Mouse (Mus musculus) kidney, adult 2 months (tissue): ENCODE results near the gene Uap1. TPM values are rescaled to one million over a fixed set of nuclear protein-coding genes. Genes with fewer than 3 reads are reported as not detected.
"Not testable (repeated sequence)": the region's sequence is repeated elsewhere in the genome, so short reads cannot be mapped to it uniquely, and the experiment has no call there.

Experiments used
- DNase-seq: peaks from one replicate; pipeline ENCODE4 v3.0.0; 2021
- H3K27ac ChIP-seq: fragments of 200-500 bp; 2 replicates; pipeline ENCODE4 v1.5.1; 2012; ENCODE audit warnings: low read depth, low read length, control low read depth, inconsistent platforms; ENCODE audit not compliant: insufficient read depth
- H3K27me3 ChIP-seq: fragments of 200-500 bp; replicated peaks from 2 replicates; pipeline ENCODE4 v1.6.1; 2012; ENCODE audit warnings: mild to moderate bottlenecking, moderate library complexity, low read length, inconsistent platforms; ENCODE audit not compliant: control insufficient read depth, insufficient read depth
- H3K36me3 ChIP-seq: fragments of 200-500 bp; 2 replicates; pipeline ENCODE4 v1.6.1; 2012; ENCODE audit warnings: mild to moderate bottlenecking, moderate library complexity, low read length, inconsistent platforms; ENCODE audit not compliant: control insufficient read depth, insufficient read depth
- H3K4me1 ChIP-seq: fragments of 200-500 bp; 2 replicates; pipeline ENCODE4 v1.6.1; 2011; ENCODE audit warnings: low read length; ENCODE audit not compliant: control insufficient read depth, insufficient read depth
- H3K4me3 ChIP-seq: fragments of 200-500 bp; 2 replicates; pipeline ENCODE4 v1.5.1; 2011; ENCODE audit warnings: mild to moderate bottlenecking, low read depth, low read length, control low read depth; ENCODE audit not compliant: insufficient read depth
- CTCF ChIP-seq: fragments of 200-500 bp; conservative IDR thresholded peaks from 2 replicates; pipeline ENCODE4 v1.5.1; 2011; ENCODE audit warnings: low read depth, mild to moderate bottlenecking, control low read depth, low read length, moderate library complexity, mixed read lengths; ENCODE audit not compliant: insufficient read depth, insufficient read length
- POLR2A ChIP-seq: fragments of 200-500 bp; IDR thresholded peaks from one replicate; pipeline ENCODE4 v1.6.1; 2011; ENCODE audit warnings: low read depth, low read length, control low read depth
- WGBS: fragments of 180-500 bp; shearing (Covaris S2); methylation state at CpG from one replicate; pipeline ENCODE4 v1.1.7; 2018; 5-methylcytosine and 5-hydroxymethylcytosine counted together
- polyA plus RNA-seq: library from polyadenylated mRNA; depleted of rRNA; stranded (reverse); fragments of >200 nt; gene quantifications from 2 replicates; pipeline ENCODE4 v1.2.3, GENCODE M21; 2012; rRNA removed

The Uap1 gene
- polyA plus RNA-seq, 1 experiment = 34.3 TPM

- no peaks in the 10 kb centered on the region for H3K27me3 ChIP-seq
- no peak overlapping the region for H3K4me3 ChIP-seq
- DNase-seq = no peak
- no peak overlapping the region for H3K27ac ChIP-seq
- TF ChIP-seq POLR2A = no peak
- no peak for TF ChIP-seq CTCF
- H3K36me3 ChIP-seq = no peaks in the 10 kb centered on the region
- 91% methylated on average over 10 of the region's 10 CpGs for WGBS
- H3K4me1 ChIP-seq = no peaks in the 10 kb centered on the region
Measured at GRCm38 (mm10) chr1:170112261-170112660, 62.5 kb downstream of the Uap1 start.

GRCm38 (mm10) chr1:170111651-170112226 lies 63.0 kb downstream of the Uap1 start:
- Histone ChIP-seq H3K27me3 (no peaks in the 10 kb centered on the region), H3K27ac (no peak overlapping the region), H3K4me1 (no peaks in the 10 kb centered on the region), H3K4me3 (no peak overlapping the region), H3K36me3 (no peaks in the 10 kb centered on the region)
- DNase-seq = no peak
- 78% methylated on average over 16 of the region's 16 CpGs for WGBS
- TF ChIP-seq CTCF (no peak), POLR2A (no peak)

GRCm38 (mm10) chr1:170110516-170111332 lies 64.0 kb downstream of the Uap1 start, which contains the start of gene Ddr2:
Ddr2 (minus strand) TSS chr1:170110762.
- peak; percentile 52 for DNase-seq
- WGBS = 65% methylated on average over 17 of the region's 17 CpGs
- H3K27me3 ChIP-seq = no peaks in the 10 kb centered on the region
- H3K4me1 ChIP-seq = no peaks in the 10 kb centered on the region
- no peaks in the 10 kb centered on the region for H3K36me3 ChIP-seq
- peak within 1 kb of the TSS; percentile 56; the same call in 1 of the 2 replicates for H3K27ac ChIP-seq
- TF ChIP-seq POLR2A (no peak), CTCF (no peak)
- peak within 1 kb of the TSS; percentile 27 for H3K4me3 ChIP-seq

- DNase-seq = no peak
- Histone ChIP-seq H3K4me1 (no peaks in the 10 kb centered on the region), H3K27me3 (no peaks in the 10 kb centered on the region), H3K4me3 (peak overlapping the region; percentile 27), H3K36me3 (no peaks in the 10 kb centered on the region), H3K27ac (peak overlapping the region; percentile 56; the same call in 1 of the 2 replicates)
- 79% methylated on average over 19 of the region's 19 CpGs for WGBS
- TF ChIP-seq POLR2A = no peak
- TF ChIP-seq CTCF = no peak
Measured at GRCm38 (mm10) chr1:170109776-170110515, 64.8 kb downstream of the Uap1 start.

GRCm38 (mm10) chr1:170102814-170103213 lies 71.9 kb downstream of the Uap1 start:
- not testable (repeated sequence) for H3K4me1 ChIP-seq, H3K4me3 ChIP-seq, H3K27me3 ChIP-seq, H3K36me3 ChIP-seq, DNase-seq, H3K27ac ChIP-seq
- WGBS = 90% methylated on average over 6 of the region's 6 CpGs

Other genes with a start within 250 kb of the Uap1 start
- gene Ccdc190, start 246.3 kb downstream of the Uap1 start, polyA plus RNA-seq = 0.11 TPM in 1 of 2 replicates, not detected in the other
- gene Hsd17b7, start 205.7 kb downstream of the Uap1 start, polyA plus RNA-seq = 12.2 and 13.1 TPM in 2 replicates
- 9.5 and 9.7 TPM in 2 replicates for gene Ddr2, start 64.2 kb downstream of the Uap1 start, polyA plus RNA-seq
- gene Uhmk1, start 40.4 kb upstream of the Uap1 start, polyA plus RNA-seq = 20.8 and 27.6 TPM in 2 replicates
- not detected in 2 replicates for gene Sh2d1b2, start 57.8 kb upstream of the Uap1 start, polyA plus RNA-seq
- 0.37 and 0.50 TPM in 2 replicates for gene Sh2d1b1, start 102.4 kb upstream of the Uap1 start, polyA plus RNA-seq
- 14.5 and 15.5 TPM in 2 replicates for gene Gm7694, start 131.4 kb upstream of the Uap1 start, polyA plus RNA-seq
- 0.17 and 0.26 TPM in 2 replicates for gene Spata46, start 133.8 kb upstream of the Uap1 start, polyA plus RNA-seq